Mouse (Mus musculus) ES-E14 (cell line): Measurements from ENCODE around the gene Lcn3. TPM values are rescaled to one million over a fixed set of nuclear protein-coding genes. Genes with fewer than 3 reads are reported as not detected.
"Not testable (repeated sequence)": the region's sequence is repeated elsewhere in the genome, so short reads cannot be mapped to it uniquely, and the experiment has no call there.

ENCODE experiments used
- DNase-seq: peaks from one replicate; pipeline ENCODE4 v3.0.0-alpha.2; 2013; ENCODE audit warnings: low read depth, low spot score
- H3K27ac ChIP-seq: 2 replicates; pipeline ENCODE4 v1.5.1; 2012; ENCODE audit warnings: low read depth, mild to moderate bottlenecking, low read length, moderate library complexity, mixed read lengths; ENCODE audit not compliant: poor library complexity, insufficient read depth, severe bottlenecking
- H3K36me3 ChIP-seq: 2 replicates; pipeline ENCODE4 v1.6.1; 2012; ENCODE audit warnings: mild to moderate bottlenecking, low read length, moderate library complexity, mixed read lengths; ENCODE audit not compliant: control insufficient read depth, poor library complexity, insufficient read depth, severe bottlenecking
- H3K4me1 ChIP-seq, 2 experiments: fragments of 150-350 bp in 1 of 2; sonication (generic) in 1 of 2; 2 replicates each; pipeline ENCODE4 v1.6.1; 2012; ENCODE audit warnings: low read length in 2 of 2, mild to moderate bottlenecking in 1 of 2, mixed read lengths in 1 of 2; ENCODE audit not compliant: control insufficient read depth in 2 of 2, insufficient read depth in 2 of 2, poor library complexity in 1 of 2
- H3K4me3 ChIP-seq, 2 experiments: fragments of 150-350 bp in 1 of 2; sonication (generic) in 1 of 2; 2 replicates each; pipeline ENCODE4 v1.5.1; 2012; ENCODE audit warnings: low read length in 2 of 2, low read depth in 1 of 2, mild to moderate bottlenecking in 1 of 2, mixed read lengths in 1 of 2; ENCODE audit not compliant: insufficient read depth in 1 of 2, poor library complexity in 1 of 2, severe bottlenecking in 1 of 2
- H3K9ac ChIP-seq: 2 replicates; pipeline ENCODE4 v1.6.1; 2012; ENCODE audit warnings: low read depth, mild to moderate bottlenecking, low read length, mixed read lengths; ENCODE audit not compliant: poor library complexity, insufficient read depth, severe bottlenecking
- H3K9me3 ChIP-seq: fragments of 150-350 bp; sonication (generic); 2 replicates; pipeline ENCODE4 v1.6.1; 2012; ENCODE audit warnings: low read depth, mild to moderate bottlenecking, low read length; ENCODE audit not compliant: control insufficient read depth, insufficient read depth
- CHD2 ChIP-seq: IDR thresholded peaks from 2 replicates; pipeline ENCODE4 v1.6.1; 2014; ENCODE audit warnings: mild to moderate bottlenecking, low read depth, low read length, inconsistent platforms
- HCFC1 ChIP-seq: IDR thresholded peaks from 2 replicates; pipeline ENCODE4 v1.6.1; 2012; ENCODE audit warnings: low read length, inconsistent platforms, borderline replicate concordance; ENCODE audit not compliant: insufficient read depth
- MAFK ChIP-seq: IDR thresholded peaks from 2 replicates; pipeline ENCODE4 v1.6.1; 2014; ENCODE audit warnings: mild to moderate bottlenecking, low read depth, low read length, inconsistent platforms; ENCODE audit not compliant: insufficient read depth
- ZC3H11A ChIP-seq: IDR thresholded peaks from 2 replicates; pipeline ENCODE4 v1.6.1; 2012; ENCODE audit warnings: low read depth, mild to moderate bottlenecking, inconsistent platforms, low read length, borderline replicate concordance
- ZNF384 ChIP-seq: IDR thresholded peaks from 2 replicates; pipeline ENCODE4 v1.6.1; 2012; ENCODE audit warnings: low read depth, low read length, inconsistent platforms
- in situ Hi-C, 2 experiments: fragments of 600-800 bp; cut with MboI; formaldehyde crosslinking; loops; one replicate each; pipeline ENCODE4 v1.15.1; 2025; ENCODE audit warnings: low sequenced_read_pairs in 2 of 2, inconsistent platforms in 1 of 2; ENCODE audit not compliant: unreplicated experiment in 2 of 2
- total RNA-seq: library from RNA; depleted of rRNA; stranded (reverse); fragments of 300-350 nt; gene quantifications from 2 replicates; pipeline ENCODE4 v1.2.3, GENCODE M21; 2012; rRNA removed

The Lcn3 gene
- total RNA-seq, 1 experiment: not detected

DNA sequence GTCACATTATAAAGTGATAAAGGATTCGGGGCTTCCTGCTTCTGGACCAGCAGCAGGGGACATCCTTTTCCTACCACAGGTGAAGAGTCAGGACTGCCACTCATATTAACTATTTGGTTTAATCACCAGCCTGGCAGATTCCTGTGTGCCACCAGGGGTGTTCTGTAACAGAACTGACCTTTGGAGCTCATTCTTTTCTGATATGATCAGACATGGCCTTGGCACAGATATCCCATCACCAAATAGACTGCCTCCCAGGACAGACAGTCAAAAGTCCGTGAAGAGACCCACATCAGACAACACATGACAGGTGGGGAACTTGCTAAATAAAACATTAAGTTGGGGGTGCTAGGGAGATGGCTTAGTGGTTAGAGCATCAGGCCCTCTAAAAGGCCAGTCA, 46.3 kb downstream of the Lcn3 start:
- in situ Hi-C loops: no loop called here

DNA sequence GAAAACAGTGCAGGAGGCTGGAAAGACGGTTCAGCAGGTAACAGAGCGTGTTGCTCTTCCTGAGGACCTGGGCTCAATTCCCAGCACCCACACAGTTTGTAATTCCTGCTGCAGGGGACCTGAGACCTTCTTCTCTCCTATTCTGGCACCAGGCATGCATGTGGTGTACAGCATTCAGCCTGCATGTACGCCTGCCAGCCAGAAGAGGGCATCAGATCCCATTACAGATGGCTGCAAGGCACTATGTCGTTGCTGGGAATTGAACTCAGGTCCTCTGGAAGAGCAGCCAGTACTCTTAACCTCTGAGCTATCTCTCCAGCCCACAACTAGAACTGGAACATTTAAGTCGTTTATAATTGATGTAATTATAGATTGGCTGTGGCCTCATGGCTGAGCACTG, 48.0 kb downstream of the Lcn3 start:
- no peak overlapping the region for H3K9ac ChIP-seq
- H3K27ac ChIP-seq: no peak overlapping the region
- H3K36me3 ChIP-seq: no peaks in the 10 kb centered on the region
- in situ Hi-C loops: no loop called here
- DNase-seq: no peak
- H3K9me3 ChIP-seq: no peaks in the 10 kb centered on the region
- TF ChIP-seq HCFC1 (no peak), ZNF384 (no peak), CHD2 (no peak), MAFK (no peak)
- H3K4me1 ChIP-seq: no peaks in the 10 kb centered on the region
- no peak overlapping the region for H3K4me3 ChIP-seq

More for the DNA sequence above, 46.3 kb downstream of the Lcn3 start:
- DNase-seq: no peak
- Histone ChIP-seq H3K4me1 (no peaks in the 10 kb centered on the region), H3K4me3 (no peak overlapping the region), H3K27ac (no peak overlapping the region), H3K36me3 (no peaks in the 10 kb centered on the region), H3K9me3 (no peaks in the 10 kb centered on the region), H3K9ac (no peak overlapping the region)
- TF ChIP-seq ZNF384 (no peak), HCFC1 (no peak), ZC3H11A (no peak)

DNA sequence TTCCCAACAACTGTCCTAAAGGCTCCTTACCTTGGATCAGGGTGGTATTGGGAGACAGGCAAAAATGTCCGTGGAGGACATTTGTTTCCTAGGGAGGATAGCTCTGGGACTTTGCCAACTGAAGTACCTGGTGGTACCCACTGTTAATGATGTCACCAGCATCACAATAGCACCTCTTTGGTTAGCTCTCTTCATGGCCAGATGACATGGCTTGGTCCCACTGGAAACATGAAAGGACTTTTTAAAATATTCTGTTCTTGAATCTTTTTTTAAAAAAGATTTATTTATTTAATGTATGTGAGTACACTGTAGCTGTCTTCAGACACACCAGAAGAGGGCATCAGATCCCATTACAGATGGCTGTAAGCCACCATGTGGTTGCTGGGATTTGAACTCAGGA, 50.4 kb downstream of the Lcn3 start, which contains the start of gene Glt6d1:
Gene Glt6d1 (minus strand): TSS at position 101 of the 400 bp plus-strand sequence.
- H3K36me3 ChIP-seq, in situ Hi-C loops, H3K27ac ChIP-seq, H3K9me3 ChIP-seq, H3K4me3 ChIP-seq, DNase-seq, H3K4me1 ChIP-seq, H3K9ac ChIP-seq: not testable (repeated sequence)

Other genes starting within 250 kb of the Lcn3 start
- gene Traf2, start 218.6 kb upstream of the Lcn3 start, total RNA-seq: 7.9 and 9.1 TPM in 2 replicates
- gene Edf1, start 207.7 kb upstream of the Lcn3 start, total RNA-seq: 142 and 179 TPM in 2 replicates
- gene Mamdc4, start 190.7 kb upstream of the Lcn3 start, total RNA-seq: 4.1 and 9.7 TPM in 2 replicates
- 29.9 and 39.4 TPM in 2 replicates for gene Phpt1, start 190.3 kb upstream of the Lcn3 start, total RNA-seq
- 0.36 and 1.2 TPM in 2 replicates for gene Ajm1, start 183.8 kb upstream of the Lcn3 start, total RNA-seq
- gene Rabl6, start 157.0 kb upstream of the Lcn3 start, total RNA-seq: 45.8 and 62.1 TPM in 2 replicates
- gene Ccdc183, start 147.9 kb upstream of the Lcn3 start, total RNA-seq: 0.04 TPM in 1 of 2 replicates, not detected in the other
- 6.7 and 10.9 TPM in 2 replicates for gene Tmem141, start 143.6 kb upstream of the Lcn3 start, total RNA-seq
- gene Fcna, start 137.5 kb upstream of the Lcn3 start, total RNA-seq: not detected in 2 replicates
- gene Lcn8, start 112.4 kb upstream of the Lcn3 start, total RNA-seq: not detected in 2 replicates
- gene Lcn5, start 107.6 kb upstream of the Lcn3 start, total RNA-seq: not detected in 2 replicates
- not detected in 2 replicates for gene Lcn6, start 88.8 kb upstream of the Lcn3 start, total RNA-seq
- not detected in 2 replicates for gene Lcn10, start 82.8 kb upstream of the Lcn3 start, total RNA-seq
- gene Obp2a, start 65.5 kb upstream of the Lcn3 start, total RNA-seq: not detected in 2 replicates
- gene Bmyc, start 58.8 kb upstream of the Lcn3 start, total RNA-seq: 8.2 and 13.0 TPM in 2 replicates
- not detected in 2 replicates for gene Obp2b, start 28.6 kb upstream of the Lcn3 start, total RNA-seq
- not detected in 2 replicates for gene Lcn11, start 11.4 kb downstream of the Lcn3 start, total RNA-seq
- gene Gm13539, start 16.7 kb downstream of the Lcn3 start, total RNA-seq: not detected in 2 replicates
- not detected in 2 replicates for gene Glt6d1, start 50.3 kb downstream of the Lcn3 start, total RNA-seq
- gene Lcn9, start 57.6 kb downstream of the Lcn3 start, total RNA-seq: not detected in 2 replicates
- gene Sohlh1, start 81.7 kb downstream of the Lcn3 start, total RNA-seq: 0.16 and 0.22 TPM in 2 replicates
- gene Kcnt1, start 98.2 kb downstream of the Lcn3 start, total RNA-seq: 2.0 and 3.0 TPM in 2 replicates
- gene Camsap1, start 217.7 kb downstream of the Lcn3 start, total RNA-seq: 37.2 and 39.7 TPM in 2 replicates